Comparison of ENCODE assay signal across 8 mouse cellular contexts in the genomic region with DNA sequence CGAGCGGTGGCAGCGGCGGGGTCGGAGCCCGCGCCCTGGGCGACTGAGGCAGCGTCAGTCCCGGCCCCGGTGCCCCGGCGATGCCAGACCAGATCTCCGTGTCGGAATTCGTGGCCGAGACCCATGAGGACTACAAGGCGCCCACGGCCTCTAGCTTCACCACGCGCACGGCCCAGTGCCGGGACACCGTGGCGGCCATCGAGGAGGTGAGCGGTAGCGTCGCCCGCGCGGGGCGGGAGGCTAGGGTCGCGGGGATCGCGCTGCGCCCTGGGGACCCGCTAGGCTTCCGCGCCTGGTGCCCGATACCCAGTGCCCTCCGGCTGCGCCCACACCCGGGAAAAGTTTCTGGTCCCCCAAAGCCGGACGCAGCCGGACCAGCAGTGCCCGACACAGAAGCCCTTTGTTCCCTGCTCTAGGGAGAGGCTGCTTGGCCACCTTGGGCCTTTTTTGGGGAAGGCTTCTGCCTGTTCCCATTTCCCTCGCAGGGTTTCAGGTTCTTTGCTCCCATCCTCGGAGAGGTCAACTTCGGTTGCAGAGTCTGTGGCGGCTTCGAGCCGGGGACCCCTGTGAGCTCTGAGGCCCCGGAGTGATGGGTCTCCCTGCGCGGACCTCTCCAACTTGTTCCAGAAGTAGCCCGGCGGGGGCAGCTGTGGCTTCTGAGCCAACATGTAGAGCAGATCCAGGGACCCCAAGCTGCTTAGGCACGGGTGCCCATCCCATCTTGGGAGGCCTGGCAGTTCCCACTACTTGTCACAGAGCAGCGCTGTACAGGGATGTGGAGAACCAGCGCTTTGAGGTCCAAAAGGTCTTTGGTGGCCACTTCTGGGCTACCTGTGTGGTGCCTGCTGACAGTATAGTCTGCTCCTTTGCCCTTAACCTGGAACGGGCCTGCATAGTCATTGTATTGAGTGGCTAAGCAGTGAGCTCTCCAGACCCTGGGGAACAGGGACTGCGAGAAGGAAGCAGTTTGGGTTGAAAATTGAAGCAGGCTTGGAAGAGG.
DNase-seq lines count a peak whose midpoint lies in the region; ATAC-seq and TF ChIP-seq lines count a peak whose summit lies in the region.
"Not testable (repeated sequence)": the region's sequence is repeated elsewhere in the genome, so short reads cannot be mapped to it uniquely, and the experiment has no call there.

No protein-coding gene starts in this region.

- TF ChIP-seq CTCF in hindbrain, postnatal 0 days (IDR thresholded peaks at IDR 0.05; ENCODE audit: low read depth); lung, embryonic 14.5 days (IDR thresholded peaks at IDR 0.05; ENCODE audit: low read depth): not testable (repeated sequence)

- peak overlapping the region; percentile 51 for H3K4me2 ChIP-seq in hindbrain, postnatal 0 days (ENCODE audit: low read depth, low read length)
- H3K4me2 ChIP-seq in lung, embryonic 14.5 days: peak overlapping the region; percentile 59
- peak overlapping the region; percentile 56 for H3K4me2 ChIP-seq in neural tube, embryonic 13.5 days

- 3% methylated on average over 65 of the region's 65 CpGs for WGBS in embryonic facial prominence, embryonic 10.5 days
- WGBS in hindbrain, postnatal 0 days: 1% methylated on average over 52 of the region's 65 CpGs
- WGBS in lung, embryonic 14.5 days: 2% methylated on average over 58 of the region's 65 CpGs
- WGBS in neural tube, embryonic 13.5 days: 2% methylated on average over 64 of the region's 65 CpGs

- ATAC-seq in hindbrain, postnatal 0 days; lung, embryonic 14.5 days (ENCODE audit: insufficient read depth): not testable (repeated sequence)
- peak; percentile 57 for ATAC-seq in neural tube, embryonic 13.5 days (ENCODE audit: low read depth)

- DNase-seq in NIH3T3 (ENCODE audit: low read depth): peak; percentile 8
- DNase-seq in embryonic facial prominence, embryonic 10.5 days (ENCODE audit: low spot score): peak; percentile 46
- peak; percentile 92 for DNase-seq in heart, adult 11 months
- DNase-seq in hindbrain, postnatal 0 days (ENCODE audit: low spot score): not testable (repeated sequence)
- peak; percentile 3 to 18 for DNase-seq in layer of hippocampus, postnatal 25 days (ENCODE audit: extremely low spot score in 1 of 2, low spot score in 1 of 2)
- peak; percentile 13 for DNase-seq in lung, embryonic 14.5 days
- peak; percentile 46 for DNase-seq in testis, postnatal 10 days (ENCODE audit: low spot score)

- H3K9ac ChIP-seq in hindbrain, postnatal 0 days (replicated peaks; ENCODE audit: low read length): peak overlapping the region; percentile 84
- peak overlapping the region; percentile 88 for H3K9ac ChIP-seq in lung, embryonic 14.5 days
- H3K9ac ChIP-seq in neural tube, embryonic 13.5 days: peak overlapping the region; percentile 89

- H3K9me3 ChIP-seq in embryonic facial prominence, embryonic 10.5 days: peaks cover 37% of the 10 kb centered on the region
- H3K9me3 ChIP-seq in hindbrain, postnatal 0 days (ENCODE audit: low read length); lung, embryonic 14.5 days (ENCODE audit: low read depth, low read length): not testable (repeated sequence)
- H3K9me3 ChIP-seq in neural tube, embryonic 13.5 days: peaks cover 18% of the 10 kb centered on the region

- not testable (repeated sequence) for H3K4me1 ChIP-seq in embryonic facial prominence, embryonic 10.5 days; hindbrain, postnatal 0 days (ENCODE audit: insufficient read depth, low read length); lung, embryonic 14.5 days (ENCODE audit: insufficient read depth); neural tube, embryonic 13.5 days (replicated peaks)

- peak overlapping the region; percentile 93 for H3K27ac ChIP-seq in embryonic facial prominence, embryonic 10.5 days (replicated peaks)
- peak overlapping the region; percentile 92 for H3K27ac ChIP-seq in hindbrain, postnatal 0 days
- H3K27ac ChIP-seq in lung, embryonic 14.5 days (ENCODE audit: low read depth): peak overlapping the region; percentile 88
- H3K27ac ChIP-seq in neural tube, embryonic 13.5 days (replicated peaks): peak overlapping the region; percentile 90

- H3K4me3 ChIP-seq in embryonic facial prominence, embryonic 10.5 days: peak overlapping the region; percentile 90
- H3K4me3 ChIP-seq in hindbrain, postnatal 0 days (ENCODE audit: low read length): peak overlapping the region; percentile 79
- H3K4me3 ChIP-seq in lung, embryonic 14.5 days (ENCODE audit: low read depth, low read length): peak overlapping the region; percentile 73
- H3K4me3 ChIP-seq in neural tube, embryonic 13.5 days: peak overlapping the region; percentile 83

- H3K36me3 ChIP-seq in embryonic facial prominence, embryonic 10.5 days (replicated peaks): peaks cover 29% of the 10 kb centered on the region
- H3K36me3 ChIP-seq in hindbrain, postnatal 0 days (ENCODE audit: insufficient read depth, low read length); lung, embryonic 14.5 days (ENCODE audit: insufficient read depth); neural tube, embryonic 13.5 days: not testable (repeated sequence)

- H3K27me3 ChIP-seq in embryonic facial prominence, embryonic 10.5 days (replicated peaks; ENCODE audit: low read depth, poor library complexity, severe bottlenecking); hindbrain, postnatal 0 days (ENCODE audit: insufficient read depth, low read length); lung, embryonic 14.5 days (ENCODE audit: insufficient read depth, low read length); neural tube, embryonic 13.5 days: not testable (repeated sequence)
